Mouse (Mus musculus) cerebellum, adult 2 months (tissue): ENCODE data around the gene Gabrr1.

Source experiments
- CTCF ChIP-seq: fragments of 200-500 bp; IDR thresholded peaks from 2 replicates; pipeline ENCODE4 v1.5.1; 2011; ENCODE audit warnings: low read depth, mild to moderate bottlenecking, control low read depth, low read length, moderate library complexity, borderline replicate concordance; ENCODE audit not compliant: insufficient read depth
- POLR2A ChIP-seq: fragments of 200-500 bp; IDR thresholded peaks from 2 replicates; pipeline ENCODE4 v1.6.1; 2011; ENCODE audit warnings: low read length, control low read depth, borderline replicate concordance; ENCODE audit not compliant: insufficient read depth

GRCm38 (mm10) chr4:33207551-33207950, 75.2 kb downstream of the Gabrr1 start:
- TF ChIP-seq CTCF (no peak), POLR2A (no peak)
